Mouse (Mus musculus) neural tube, embryonic 11.5 days (tissue): Measurements from ENCODE around the gene Elmo3. TPM values are rescaled to one million over a fixed set of nuclear protein-coding genes. Genes with fewer than 3 reads are reported as not detected.

Experiments used
- ATAC-seq: fragments of 200-750 bp; cut with Nextera tagmentation; 2 replicates; pipeline ENCODE4 v1.8.0; 2017; ENCODE audit warnings: moderate number of reproducible peaks, mild to moderate bottlenecking, moderate TSS enrichment, moderate library complexity; ENCODE audit not compliant: insufficient read depth, low FRiP score, low TSS enrichment
- DNase-seq: peaks from one replicate; pipeline ENCODE4 v3.0.0-alpha.2; 2015; ENCODE audit warnings: low spot score
- H3K27ac ChIP-seq: fragments of 300-500 bp; sonication (generic); 2 replicates; pipeline ENCODE4 v1.5.1; 2014; ENCODE audit warnings: low read depth, mild to moderate bottlenecking, low read length
- H3K27me3 ChIP-seq: fragments of 300-500 bp; sonication (generic); 2 replicates; pipeline ENCODE4 v1.6.1; 2014; ENCODE audit warnings: mild to moderate bottlenecking, low read length, mixed read lengths; ENCODE audit not compliant: control insufficient read depth, insufficient read depth
- H3K36me3 ChIP-seq: fragments of 300-500 bp; sonication (generic); 2 replicates; pipeline ENCODE4 v1.6.1; 2014; ENCODE audit warnings: mild to moderate bottlenecking, low read length, moderate library complexity, mixed read lengths; ENCODE audit not compliant: control insufficient read depth, insufficient read depth
- H3K4me1 ChIP-seq: fragments of 300-500 bp; sonication (generic); 2 replicates; pipeline ENCODE4 v1.6.1; 2014; ENCODE audit warnings: low read length, mixed read lengths; ENCODE audit not compliant: control insufficient read depth, insufficient read depth
- H3K4me2 ChIP-seq: fragments of 300-500 bp; sonication (generic); 2 replicates; pipeline ENCODE4 v1.6.1; 2014; ENCODE audit warnings: low read depth, mild to moderate bottlenecking, moderate library complexity
- H3K4me3 ChIP-seq: fragments of 300-500 bp; sonication (generic); 2 replicates; pipeline ENCODE4 v1.5.1; 2014; ENCODE audit warnings: low read depth, low read length
- H3K9ac ChIP-seq: fragments of 300-500 bp; sonication (generic); 2 replicates; pipeline ENCODE4 v1.6.1; 2014; ENCODE audit warnings: mild to moderate bottlenecking, low read length
- H3K9me3 ChIP-seq: fragments of 300-500 bp; sonication (generic); 2 replicates; pipeline ENCODE4 v1.6.1; 2016; ENCODE audit warnings: low read length; ENCODE audit not compliant: control insufficient read depth
- WGBS: fragments of 180-500 bp; shearing (Covaris S2); extraction: QIAGEN DNeasy Blood & Tissue Kit; methylation state at CpG from one replicate; pipeline ENCODE4 v1.1.7; 2014; 5-methylcytosine and 5-hydroxymethylcytosine counted together
- polyA plus RNA-seq: library from polyadenylated mRNA; unstranded; fragments of >200 nt; fragmentation: Nextera tagmentation; extraction: Ambion mirVana; gene quantifications from 2 replicates; pipeline ENCODE4 v1.2.1, GENCODE M21; 2014

Gene Elmo3
- polyA plus RNA-seq, 1 experiment from 2014 or later = 1.9 TPM

DNA sequence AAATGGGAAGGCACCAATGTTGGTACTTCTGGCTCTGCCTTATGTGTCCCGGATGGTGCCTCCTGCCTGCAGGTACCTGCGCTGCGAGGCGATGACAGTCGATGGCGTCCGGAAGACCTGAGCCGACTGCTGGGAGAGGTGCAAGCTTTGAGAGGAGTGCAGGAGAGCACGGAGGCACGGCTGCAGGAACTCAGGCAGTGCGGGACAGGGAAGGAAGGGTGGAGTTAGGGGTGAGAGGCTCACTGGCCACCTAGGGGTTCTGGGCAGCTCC lies 34.5 kb upstream of the Elmo3 start:
- no peak for DNase-seq
- no peak for ATAC-seq
- Histone ChIP-seq H3K36me3 (no peaks in the 10 kb centered on the region), H3K4me2 (no peak overlapping the region), H3K27ac (no peak overlapping the region), H3K9me3 (no peaks in the 10 kb centered on the region; the same call in 1 of the 2 replicates), H3K4me3 (no peak overlapping the region), H3K27me3 (peaks cover 99% of the 10 kb centered on the region), H3K9ac (no peak overlapping the region), H3K4me1 (peaks cover 10% of the 10 kb centered on the region; the same call in 1 of the 2 replicates)
- 3% methylated on average over 11 of the region's 11 CpGs for WGBS

DNA sequence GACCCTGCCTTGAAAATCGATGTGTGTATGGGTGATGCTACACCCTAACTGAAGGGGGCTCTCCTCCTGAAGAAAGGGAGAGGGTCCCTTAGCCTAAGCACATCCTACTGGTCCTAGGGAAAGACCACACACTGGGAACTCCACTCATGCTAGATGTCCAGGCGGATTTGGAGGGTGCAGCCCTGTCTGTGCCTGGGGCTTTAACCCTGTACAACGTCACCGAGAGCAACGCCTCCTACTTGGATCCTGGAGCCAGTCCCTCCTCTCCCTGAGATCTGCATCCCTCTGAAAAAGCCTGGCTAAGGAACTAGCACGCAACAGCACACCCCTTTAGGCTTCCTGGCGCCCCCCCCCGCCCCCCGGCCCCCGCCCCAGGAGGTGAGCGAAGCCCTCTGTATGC lies 30.0 kb upstream of the Elmo3 start:
- H3K4me2 ChIP-seq = peak overlapping the region; percentile 3; the same call in 1 of the 2 replicates
- no peak overlapping the region for H3K9ac ChIP-seq
- no peaks in the 10 kb centered on the region for H3K9me3 ChIP-seq
- H3K27me3 ChIP-seq = peaks cover 98% of the 10 kb centered on the region
- no peak overlapping the region for H3K27ac ChIP-seq
- ATAC-seq (no peak), DNase-seq (no peak)
- no peaks in the 10 kb centered on the region for H3K36me3 ChIP-seq
- H3K4me1 ChIP-seq = 0 out of 2 replicates have a peak, but pooled peaks cover 2% of the 10 kb centered on the region
- 6% methylated on average over 11 of the region's 11 CpGs for WGBS
- H3K4me3 ChIP-seq = no peak overlapping the region

DNA sequence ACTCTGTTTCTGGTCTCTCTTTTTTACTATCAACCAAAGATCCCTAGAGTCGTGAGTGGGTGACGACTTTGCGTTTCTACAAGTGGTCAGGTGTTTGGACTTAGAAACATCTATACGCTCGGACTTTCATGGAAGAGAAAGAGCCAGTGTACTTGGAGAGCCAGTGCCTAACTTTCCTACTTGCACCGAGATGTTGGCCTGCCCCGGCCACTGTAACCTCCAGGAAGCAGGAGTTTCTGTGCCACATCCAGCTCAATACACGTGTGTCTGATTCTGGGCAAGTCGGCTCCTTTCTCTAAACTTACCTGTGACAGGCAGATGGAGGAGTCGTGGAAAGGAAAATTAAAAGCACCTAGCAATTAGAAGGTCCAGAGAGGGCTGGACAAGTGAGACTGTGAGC lies 29.6 kb upstream of the Elmo3 start, which contains the start of gene Nol3:
Gene Nol3 (plus strand): TSS at position 301 of the 400 bp plus-strand sequence.
- Histone ChIP-seq H3K36me3 (no peaks in the 10 kb centered on the region), H3K27me3 (peaks cover 96% of the 10 kb centered on the region), H3K9ac (peak within 1 kb of the TSS; percentile 53), H3K9me3 (no peaks in the 10 kb centered on the region), H3K4me2 (peak within 1 kb of the TSS; percentile 63), H3K4me1 (0 out of 2 replicates have a peak, but pooled peaks cover 2% of the 10 kb centered on the region), H3K27ac (no peak within 1 kb of the TSS), H3K4me3 (peak within 1 kb of the TSS; percentile 36)
- 6% methylated on average over 10 of the region's 10 CpGs for WGBS
- no peak for DNase-seq
- ATAC-seq = no peak

DNA sequence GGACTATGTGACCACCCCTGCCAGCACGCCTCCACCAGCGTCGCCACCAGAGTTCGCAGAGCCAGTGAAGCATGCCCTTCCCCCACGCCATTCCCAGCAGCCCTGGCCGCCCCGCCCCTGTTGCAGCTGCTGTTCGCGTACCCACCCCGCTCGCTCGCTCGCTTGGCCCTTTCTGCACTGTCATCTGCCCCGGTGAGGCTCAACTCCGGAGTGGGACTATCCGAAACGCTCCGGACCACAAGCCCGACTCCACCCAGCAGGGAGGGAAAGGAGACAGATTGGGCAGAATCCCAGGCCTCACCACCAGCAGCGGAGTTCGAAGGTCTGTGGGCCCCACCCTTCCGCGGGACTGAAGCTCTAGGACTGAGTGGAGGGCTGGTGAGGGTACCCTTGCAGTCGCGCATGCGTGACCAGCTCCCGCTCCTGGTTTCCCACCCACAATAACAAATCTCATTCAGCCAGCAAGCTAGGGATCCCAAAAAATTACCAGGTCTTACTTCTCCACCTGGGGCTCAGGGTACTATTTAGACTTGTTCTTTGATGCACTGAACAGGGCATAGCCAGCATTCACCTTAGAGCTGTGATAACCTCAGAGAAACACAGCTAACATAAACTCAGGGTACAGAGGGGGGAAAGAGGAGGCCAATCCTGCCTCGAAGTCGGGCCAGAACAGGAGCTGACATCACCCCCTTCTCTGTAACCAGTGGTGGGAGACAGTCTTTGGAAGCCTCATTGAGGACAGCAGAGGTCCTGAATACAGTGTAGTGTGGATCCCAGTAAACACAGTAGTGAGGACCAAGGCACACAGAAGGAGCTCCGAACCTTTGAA lies 28.9 kb upstream of the Elmo3 start:
- Histone ChIP-seq H3K9ac (peak overlapping the region; percentile 53), H3K27ac (no peak overlapping the region), H3K4me2 (peak overlapping the region; percentile 63), H3K4me3 (peak overlapping the region; percentile 36), H3K9me3 (no peaks in the 10 kb centered on the region), H3K36me3 (no peaks in the 10 kb centered on the region), H3K27me3 (peaks cover 90% of the 10 kb centered on the region), H3K4me1 (0 out of 2 replicates have a peak, but pooled peaks cover 2% of the 10 kb centered on the region)
- peak; percentile 72 for DNase-seq
- ATAC-seq = peak; percentile 60
- 3% methylated on average over 30 of the region's 30 CpGs for WGBS

DNA sequence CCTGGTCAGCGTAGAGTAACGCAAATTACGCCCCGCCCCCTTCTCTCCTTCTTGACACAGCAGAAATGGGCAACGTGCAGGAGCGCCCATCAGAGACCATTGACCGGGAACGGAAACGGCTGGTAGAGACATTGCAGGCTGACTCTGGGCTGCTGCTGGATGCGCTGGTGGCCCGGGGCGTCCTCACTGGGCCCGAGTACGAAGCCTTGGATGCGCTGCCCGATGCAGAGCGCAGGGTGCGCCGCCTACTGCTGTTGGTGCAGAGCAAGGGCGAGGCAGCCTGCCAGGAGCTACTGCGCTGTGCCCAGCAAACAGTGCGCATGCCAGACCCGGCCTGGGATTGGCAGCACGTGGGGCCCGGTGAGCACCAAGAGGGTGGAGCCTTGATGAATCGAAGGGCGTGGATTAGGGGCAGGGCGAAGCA lies 26.5 kb upstream of the Elmo3 start:
- Histone ChIP-seq H3K27me3 (peaks cover 68% of the 10 kb centered on the region), H3K4me2 (no peak overlapping the region), H3K9me3 (no peaks in the 10 kb centered on the region), H3K4me1 (0 out of 2 replicates have a peak, but pooled peaks cover 2% of the 10 kb centered on the region), H3K27ac (no peak overlapping the region), H3K36me3 (0 out of 2 replicates have a peak, but pooled peaks cover 4% of the 10 kb centered on the region), H3K9ac (no peak overlapping the region), H3K4me3 (0 out of 2 replicates have a peak overlapping the region, but pooled peaks have one; percentile 7)
- DNase-seq (peak; percentile 33), ATAC-seq (0 out of 2 replicates have a peak, but pooled peaks have one; percentile 2)
- WGBS = 3% methylated on average over 27 of the region's 28 CpGs

DNA sequence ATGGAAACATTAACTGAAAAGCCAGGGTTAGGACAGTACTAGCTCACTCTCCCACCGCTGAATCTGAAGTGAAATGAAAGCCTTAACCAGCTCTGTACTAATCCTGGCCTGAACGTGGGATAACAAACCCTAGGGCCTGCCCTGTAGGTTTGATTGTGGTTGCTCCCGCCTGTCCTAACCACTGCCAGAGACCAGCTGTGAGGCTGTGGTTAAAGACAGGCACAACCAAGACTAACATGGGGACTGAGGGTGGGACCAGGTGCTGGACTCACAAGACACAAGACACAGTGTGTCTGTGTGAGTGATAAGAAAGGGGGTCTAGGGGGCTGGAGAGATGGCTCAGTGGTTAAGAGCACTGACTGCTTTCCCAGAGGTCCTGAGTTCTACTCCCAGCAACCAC lies 24.8 kb upstream of the Elmo3 start:
- no peak for ATAC-seq

DNA sequence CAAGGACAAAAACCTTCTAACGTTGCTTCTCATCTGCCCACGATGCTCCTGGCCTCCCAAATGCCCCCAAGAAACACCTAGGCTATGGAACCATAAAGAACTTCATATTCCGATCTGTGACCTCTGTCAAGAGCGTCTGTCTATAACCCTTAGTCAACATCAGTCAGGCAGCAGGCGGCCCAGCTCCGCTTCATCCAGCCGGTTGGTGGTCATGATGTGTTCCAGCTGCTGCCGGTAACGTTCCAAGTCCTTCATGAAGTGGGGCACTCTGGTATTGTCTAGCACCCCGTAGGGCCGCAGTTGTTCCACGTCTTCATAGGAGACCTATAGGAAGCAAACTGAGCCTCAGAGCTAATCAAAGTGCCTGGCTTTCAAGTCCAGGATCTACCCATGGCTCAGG lies 23.6 kb upstream of the Elmo3 start:
- DNase-seq = no peak
- H3K9ac ChIP-seq = no peak overlapping the region
- H3K4me1 ChIP-seq = no peaks in the 10 kb centered on the region
- H3K36me3 ChIP-seq = 0 out of 2 replicates have a peak, but pooled peaks cover 4% of the 10 kb centered on the region
- WGBS = 82% methylated on average over 12 of the region's 12 CpGs
- H3K4me3 ChIP-seq = no peak overlapping the region
- H3K27me3 ChIP-seq = peaks cover 40% of the 10 kb centered on the region
- H3K9me3 ChIP-seq = no peaks in the 10 kb centered on the region
- no peak overlapping the region for H3K4me2 ChIP-seq
- ATAC-seq = no peak
- no peak overlapping the region for H3K27ac ChIP-seq

More for the DNA sequence above, 24.8 kb upstream of the Elmo3 start:
- 0 out of 2 replicates have a peak, but pooled peaks cover 2% of the 10 kb centered on the region for H3K4me1 ChIP-seq
- H3K4me2 ChIP-seq = no peak overlapping the region
- H3K27me3 ChIP-seq = peaks cover 52% of the 10 kb centered on the region
- no peaks in the 10 kb centered on the region for H3K9me3 ChIP-seq
- H3K9ac ChIP-seq = no peak overlapping the region
- H3K27ac ChIP-seq = no peak overlapping the region
- H3K36me3 ChIP-seq = 0 out of 2 replicates have a peak, but pooled peaks cover 4% of the 10 kb centered on the region
- no peak overlapping the region for H3K4me3 ChIP-seq
- WGBS = 65% methylated on average over 3 of the region's 3 CpGs
- no peak for DNase-seq

DNA sequence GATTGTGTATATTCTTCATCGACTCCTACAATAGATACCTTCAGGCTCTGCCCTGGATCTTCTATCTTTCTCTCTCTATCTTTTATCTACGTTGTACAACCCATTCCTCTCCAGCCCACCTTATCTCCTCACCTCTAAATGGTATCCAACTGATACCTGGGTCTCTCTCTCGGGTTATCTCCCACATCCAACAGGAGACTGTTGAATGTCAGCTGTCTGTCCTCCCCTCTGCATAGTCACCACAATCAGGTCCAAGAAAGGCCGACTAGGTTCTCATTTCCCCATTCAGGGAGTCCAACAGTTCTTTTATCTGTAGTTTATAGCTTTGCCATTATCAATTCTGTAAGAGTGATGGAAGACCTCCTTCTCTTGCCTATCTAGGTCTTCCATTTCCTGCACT lies 23.2 kb upstream of the Elmo3 start:
- H3K9ac ChIP-seq = no peak overlapping the region
- 0 out of 2 replicates have a peak, but pooled peaks cover 4% of the 10 kb centered on the region for H3K36me3 ChIP-seq
- H3K27me3 ChIP-seq = peaks cover 35% of the 10 kb centered on the region

More for the DNA sequence above, 23.2 kb upstream of the Elmo3 start:
- H3K4me2 ChIP-seq = no peak overlapping the region
- WGBS = 85% methylated on average over 4 of the region's 4 CpGs
- H3K27ac ChIP-seq = no peak overlapping the region
- ATAC-seq (no peak), DNase-seq (no peak)
- H3K4me1 ChIP-seq = no peaks in the 10 kb centered on the region
- H3K9me3 ChIP-seq = no peaks in the 10 kb centered on the region
- no peak overlapping the region for H3K4me3 ChIP-seq
